Mouse (Mus musculus): Measurements from ENCODE around the gene Csf1.
A peak's percentile ranks its signal among the peaks of the same experiment; 100 is the strongest.

Csf1 gene

GRCm38 (mm10) chr3:107746026-107746425, 14.2 kb downstream of the Csf1 start:
- DNase-seq, result peak; percentile 87

- peak; percentile 97 for DNase-seq
Measured at GRCm38 (mm10) chr3:107743650-107744049, 16.6 kb downstream of the Csf1 start.

GRCm38 (mm10) chr3:107743107-107743506, 17.2 kb downstream of the Csf1 start:
- peak; percentile 95 for DNase-seq

DNA sequence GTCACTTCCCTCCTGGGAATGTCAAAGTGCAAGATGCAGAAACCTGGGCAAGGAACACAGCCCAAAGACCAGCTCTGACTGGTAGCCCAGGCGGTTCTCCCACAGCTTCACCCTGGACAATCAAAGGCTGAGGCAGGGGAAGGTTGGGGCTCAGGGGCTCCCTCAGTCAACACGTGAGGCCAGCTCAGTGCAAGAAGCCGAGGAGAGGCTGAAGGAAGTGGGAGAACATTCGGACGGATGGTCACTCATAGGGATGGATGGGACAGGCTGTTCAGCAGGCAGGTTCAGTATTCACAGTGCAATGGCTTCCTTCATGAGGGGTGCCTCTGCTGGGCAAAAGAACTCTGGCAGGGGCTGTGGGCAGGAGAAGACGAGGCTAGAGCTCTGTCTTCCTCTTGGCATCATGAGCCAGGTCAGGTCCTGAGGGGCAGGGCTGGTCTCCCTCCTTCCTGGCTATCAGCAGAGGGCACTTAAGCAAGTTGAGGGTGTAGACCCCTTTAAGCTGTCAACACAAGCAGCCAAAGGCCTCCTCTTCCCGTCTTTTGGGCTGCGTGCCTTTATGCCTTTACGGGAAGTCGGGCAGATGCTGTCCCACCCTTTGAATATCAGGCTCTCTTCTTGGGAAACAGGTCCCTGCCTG, 18.1 kb downstream of the Csf1 start:
- peak; percentile 92 for DNase-seq

GRCm38 (mm10) chr3:107741387-107741786, 18.9 kb downstream of the Csf1 start:
- DNase-seq, result peak; percentile 87

DNA sequence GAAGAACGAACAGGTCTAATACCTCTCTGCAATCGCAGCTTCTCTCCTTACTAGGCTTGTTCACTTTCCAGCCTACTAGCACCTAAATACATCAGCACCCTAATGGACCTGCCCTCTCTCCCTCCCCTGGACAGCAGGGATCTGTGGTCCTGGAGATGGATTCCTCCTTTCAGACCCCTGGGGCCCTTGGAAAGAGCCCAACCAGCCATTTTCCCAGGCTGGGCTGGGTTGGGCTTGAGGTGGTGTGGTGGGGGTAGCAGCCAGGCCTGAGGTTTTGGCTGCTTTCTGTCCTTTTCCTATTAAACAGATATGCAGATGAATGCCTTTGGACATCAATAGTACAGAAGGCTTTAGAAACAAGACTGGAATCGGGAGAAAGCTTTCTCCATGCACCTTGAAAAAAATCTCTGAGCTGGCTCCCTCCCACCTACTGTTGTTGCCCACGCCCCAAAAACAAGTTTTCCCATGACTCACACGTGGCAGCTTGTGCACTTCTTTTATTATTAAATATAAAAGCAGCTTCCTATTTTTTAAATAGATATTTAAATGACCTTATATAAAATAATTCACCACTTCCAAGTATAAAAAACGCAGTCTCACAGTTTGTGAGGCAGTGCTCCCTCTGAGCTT, 19.6 kb downstream of the Csf1 start:
- DNase-seq, result peak; percentile 98

GRCm38 (mm10) chr3:107739966-107740365, 20.3 kb downstream of the Csf1 start:
- DNase-seq, result peak; percentile 91

GRCm38 (mm10) chr3:107739456-107739855, 20.8 kb downstream of the Csf1 start:
- DNase-seq, result peak; percentile 92

- DNase-seq, result peak; percentile 46
Measured at GRCm38 (mm10) chr3:107738620-107739019, 21.6 kb downstream of the Csf1 start.

- peak; percentile 76 for DNase-seq
Measured at GRCm38 (mm10) chr3:107737609-107738190, 22.6 kb downstream of the Csf1 start.

DNA sequence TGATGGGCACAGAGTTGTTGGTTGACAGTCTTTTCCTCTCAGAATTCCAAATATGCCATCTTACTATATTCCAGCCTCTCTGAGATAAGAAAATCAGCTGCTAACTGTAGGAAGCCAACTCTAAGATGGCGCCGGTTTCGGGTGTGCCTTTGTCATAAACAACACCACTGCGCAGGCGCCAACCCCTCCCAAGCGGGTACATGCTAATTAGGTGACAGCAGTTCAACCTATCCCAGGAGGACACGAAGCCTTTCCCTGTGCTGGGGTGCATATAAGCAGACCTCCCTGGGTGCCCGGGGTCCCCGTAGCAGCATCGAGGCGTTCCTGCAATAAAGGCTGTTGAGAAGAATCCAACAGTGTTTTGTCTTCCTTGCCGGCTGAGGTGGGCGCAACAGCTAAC, 24.6 kb downstream of the Csf1 start:
- DNase-seq, result peak; percentile 82

GRCm38 (mm10) chr3:107733329-107733728, 26.9 kb downstream of the Csf1 start:
- no peak for DNase-seq

- peak; percentile 7 for DNase-seq
Measured at GRCm38 (mm10) chr3:107730236-107730635, 30.0 kb downstream of the Csf1 start.

DNA sequence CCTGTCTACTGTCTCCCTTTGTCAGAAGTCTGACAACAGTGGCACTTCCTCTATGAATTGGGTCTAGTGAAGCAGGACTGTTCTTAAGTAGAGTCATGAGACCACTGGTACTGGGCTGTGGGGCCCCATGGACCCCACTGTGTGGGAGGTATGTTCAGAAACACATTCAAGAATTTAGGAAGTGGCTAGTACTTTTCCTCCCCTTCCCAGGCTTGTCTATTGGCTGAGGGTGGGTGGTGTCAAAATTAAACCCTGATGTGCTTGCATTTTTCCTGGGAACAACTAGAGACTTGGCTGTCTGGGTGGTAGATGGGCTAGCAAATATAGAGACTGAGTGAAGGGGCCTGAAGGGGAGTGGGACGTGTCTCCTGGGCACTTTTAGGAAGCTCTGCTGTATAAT, 31.8 kb downstream of the Csf1 start:
- peak; percentile 65 for DNase-seq

DNA sequence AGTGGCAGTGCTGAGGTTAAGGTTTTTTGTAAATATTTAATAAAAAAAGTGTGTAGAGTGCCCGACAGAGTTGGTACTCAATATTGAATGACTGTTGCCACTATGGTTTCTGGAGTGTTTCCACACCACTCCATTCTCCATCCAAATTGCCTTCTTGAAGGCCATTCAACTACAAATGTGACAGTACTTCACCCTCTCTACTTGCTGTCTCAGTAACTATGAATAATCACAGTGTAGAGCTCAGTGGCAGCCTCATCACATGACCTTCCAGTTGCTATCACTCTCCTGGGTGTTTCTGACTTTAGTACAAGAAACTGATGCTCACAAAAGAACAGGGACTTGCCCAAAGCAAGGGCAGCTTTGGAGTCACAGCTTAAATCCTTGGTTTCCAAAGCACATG, 44.3 kb downstream of the Csf1 start:
- DNase-seq, result peak; percentile 86

DNA sequence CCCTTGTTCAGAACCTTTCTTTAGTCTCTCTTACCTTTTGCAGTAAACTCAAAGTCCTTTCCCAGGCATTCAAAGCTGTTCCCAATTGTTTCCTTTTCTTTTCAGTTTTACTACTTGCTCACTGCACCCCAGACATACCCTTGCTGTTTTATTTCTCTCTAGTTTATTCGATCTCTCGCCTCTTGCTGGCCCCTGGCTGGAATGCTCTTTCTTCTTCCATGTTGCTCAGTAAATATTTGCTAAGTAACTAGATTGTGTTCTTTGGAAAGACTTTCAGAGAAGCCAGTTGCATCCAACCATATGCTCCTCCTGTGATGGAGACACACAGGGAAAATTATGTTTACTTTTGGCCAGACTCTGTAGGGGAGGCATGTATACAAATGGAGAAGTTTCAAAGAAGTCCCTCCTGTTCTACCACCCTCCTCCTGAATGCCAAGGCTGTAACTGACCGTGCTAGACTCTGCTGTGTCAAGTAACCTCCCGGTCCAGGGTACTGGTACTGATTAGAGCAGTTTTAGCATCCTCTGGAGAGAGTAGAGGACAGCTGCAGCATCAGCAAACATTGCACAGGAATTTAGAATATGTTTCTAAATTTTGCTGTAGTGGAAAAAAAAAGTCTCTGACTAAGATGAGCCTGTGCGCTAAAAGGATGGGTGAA, 45.9 kb downstream of the Csf1 start:
- DNase-seq, result no peak

- DNase-seq, result peak; percentile 72
Measured at GRCm38 (mm10) chr3:107712081-107712480, 48.2 kb downstream of the Csf1 start.

GRCm38 (mm10) chr3:107709156-107709555, 51.1 kb downstream of the Csf1 start:
- DNase-seq, result peak; percentile 79

- DNase-seq, result peak; percentile 87
Measured at GRCm38 (mm10) chr3:107707239-107707638, 53.0 kb downstream of the Csf1 start.

- DNase-seq, result peak; percentile 92
Measured at GRCm38 (mm10) chr3:107706164-107706563, 54.1 kb downstream of the Csf1 start.

DNA sequence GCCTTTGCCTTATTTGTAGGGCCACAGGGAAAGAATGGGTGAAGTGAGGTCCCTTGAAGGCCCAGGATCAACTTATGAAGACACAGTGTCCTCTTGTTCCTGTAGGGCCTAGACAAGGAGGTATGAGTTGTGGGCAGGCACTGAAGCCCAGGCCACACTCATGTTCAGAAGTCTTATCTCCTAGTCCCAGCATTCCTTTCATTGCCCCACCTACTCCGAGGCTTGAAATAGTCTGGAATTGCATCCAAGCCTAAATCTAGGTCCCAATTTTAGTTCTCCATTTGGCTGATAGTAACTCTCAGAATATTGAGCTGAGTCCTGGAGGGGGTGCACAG, 55.9 kb downstream of the Csf1 start:
- DNase-seq, result peak; percentile 98

GRCm38 (mm10) chr3:107703675-107704370, 56.4 kb downstream of the Csf1 start:
- peak; percentile 98 for DNase-seq

DNA sequence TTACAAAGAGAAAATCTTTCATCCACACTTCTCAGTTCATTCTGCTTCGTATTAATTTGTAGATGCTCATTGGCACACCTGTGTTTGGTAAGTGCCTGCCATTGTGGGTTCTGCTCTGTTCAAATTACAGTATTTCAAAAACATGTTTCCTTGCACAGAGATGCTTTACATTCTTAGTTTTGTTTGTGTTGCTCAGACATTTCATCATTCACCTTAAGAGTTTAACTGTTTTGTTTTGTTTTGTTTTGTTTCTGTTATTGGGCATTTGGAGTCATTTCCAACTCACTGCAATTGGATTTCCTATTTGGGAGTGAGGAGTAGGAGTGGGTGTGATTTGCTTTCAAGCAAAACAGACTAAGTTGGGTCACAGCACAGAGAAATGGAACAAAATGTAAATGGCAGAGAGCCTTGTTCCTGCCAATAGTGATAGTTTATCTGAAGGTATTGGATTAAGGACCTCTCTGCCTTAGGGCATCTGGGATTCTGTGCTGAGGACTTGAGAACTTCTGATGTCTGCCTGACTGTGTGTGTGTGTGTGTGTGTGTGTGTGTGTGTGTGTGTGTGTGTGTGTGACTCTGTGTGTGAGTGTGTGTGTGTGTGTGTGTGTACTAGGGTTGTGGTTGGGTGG, 58.4 kb downstream of the Csf1 start:
- peak; percentile 67 for DNase-seq
